Mouse (Mus musculus) layer of hippocampus, postnatal 25 days (tissue): ENCODE measurements around the gene Prmt9. TPM values are rescaled to one million over a fixed set of nuclear protein-coding genes. Genes with fewer than 3 reads are reported as not detected.

Experiments used
- total RNA-seq, 2 experiments: library from RNA; stranded (reverse); gene quantifications; 2 replicates each; pipeline ENCODE4 v1.2.3; 2021

The Prmt9 gene
- total RNA-seq, 2 experiments from 2014 or later: 18.9 to 20.8 TPM

Other genes starting within 250 kb of the Prmt9 start
- gene Arhgap10, start 31.4 kb upstream of the Prmt9 start, total RNA-seq: 1 to 10 TPM; 8.0 to 9.3 TPM
- gene Tmem184c, start 61.3 kb downstream of the Prmt9 start, total RNA-seq: 10 to 100 TPM; 62.9 to 68.5 TPM
- 1 to 10 TPM; 4.4 to 5.6 TPM for gene Ednra, start 175.1 kb downstream of the Prmt9 start, total RNA-seq